Mouse (Mus musculus): Measurements from ENCODE around the gene Egfl8.

GRCm38 (mm10) chr17:34585877-34586771 lies 29.6 kb downstream of the Egfl8 start:
- TF ChIP-seq CTCF (IDR thresholded peaks at IDR 0.05) (no peak), EP300 (IDR thresholded peaks at IDR 0.05) (no peak)
